Comparison of ENCODE assay signal across 12 mouse cellular contexts in genomic region chr2:116058511-116058910, GRCm38 (mm10). TPM values are rescaled to one million over a fixed set of nuclear protein-coding genes. Genes with fewer than 3 reads are reported as not detected.
DNase-seq lines count a peak whose midpoint lies in the region; ATAC-seq lines count a peak whose summit lies in the region.
"Had no signal": no experiment of that assay in that cellular context is flagged by ENCODE, and none has a peak within 500 bp of the region (broad histone marks: within the 10 kb centered on the region; RNA-seq: fewer than 3 reads in every experiment).

No protein-coding gene starts in this region.

- H3K4me1 ChIP-seq in kidney, embryonic 14.5 days (ENCODE audit: control insufficient read depth, insufficient read depth, low read length) = peaks cover 31% of the 10 kb centered on the region
- peaks cover 19% of the 10 kb centered on the region; the same call in 1 of the 2 replicates for H3K4me1 ChIP-seq in embryonic facial prominence, embryonic 14.5 days (ENCODE audit: control insufficient read depth, insufficient read depth, low read length)
- no peaks in the 10 kb centered on the region; the same call in none of the 2 replicates for H3K4me1 ChIP-seq in hindbrain, embryonic 16.5 days (ENCODE audit: control insufficient read depth, insufficient read depth, low read depth, low read length)
- peaks cover 58% of the 10 kb centered on the region for H3K4me1 ChIP-seq in neural tube, embryonic 12.5 days

- no peak for DNase-seq in kidney, postnatal 36 days
- no peak for DNase-seq in embryonic facial prominence, embryonic 14.5 days (ENCODE audit: low spot score)
- no peak for DNase-seq in thymus, postnatal 10 days (ENCODE audit: low spot score in 2 of 2)
- DNase-seq in left cerebral cortex, adult 11 months (ENCODE audit: low spot score) = no peak
- no peak for DNase-seq in layer of hippocampus, postnatal 36 days
- DNase-seq: left cerebral cortex, postnatal 4 days; right cerebral cortex, postnatal 14 days; thymus, postnatal 36 days had no signal

- no peaks in the 10 kb centered on the region for H3K9me3 ChIP-seq in kidney, embryonic 14.5 days (ENCODE audit: control insufficient read depth, low read length)
- no peaks in the 10 kb centered on the region for H3K9me3 ChIP-seq in embryonic facial prominence, embryonic 14.5 days (ENCODE audit: control insufficient read depth, low read length)
- H3K9me3 ChIP-seq in hindbrain, embryonic 16.5 days (ENCODE audit: control insufficient read depth, low read length) = no peaks in the 10 kb centered on the region
- no peaks in the 10 kb centered on the region for H3K9me3 ChIP-seq in neural tube, embryonic 12.5 days

- 26% methylated on average over 9 of the region's 9 CpGs for WGBS in kidney, embryonic 14.5 days
- 54% methylated on average over 9 of the region's 9 CpGs for WGBS in embryonic facial prominence, embryonic 14.5 days
- WGBS in hindbrain, embryonic 16.5 days = 39% methylated on average over 9 of the region's 9 CpGs
- WGBS in neural tube, embryonic 12.5 days = 33% methylated on average over 9 of the region's 9 CpGs

- H3K4me2 ChIP-seq in kidney, embryonic 14.5 days (replicated peaks; ENCODE audit: low read depth, low read length) = peak overlapping the region; percentile 74
- H3K4me2 ChIP-seq in embryonic facial prominence, embryonic 14.5 days (ENCODE audit: low read depth, low read length) = peak overlapping the region; percentile 77
- peak overlapping the region; percentile 64 for H3K4me2 ChIP-seq in hindbrain, embryonic 16.5 days (ENCODE audit: low read length)
- H3K4me2 ChIP-seq in neural tube, embryonic 12.5 days (replicated peaks) = peak overlapping the region; percentile 87

- H3K27me3 ChIP-seq in kidney, embryonic 14.5 days (ENCODE audit: control insufficient read depth, insufficient read depth, low read length) = no peaks in the 10 kb centered on the region
- no peaks in the 10 kb centered on the region for H3K27me3 ChIP-seq in embryonic facial prominence, embryonic 14.5 days (replicated peaks; ENCODE audit: control insufficient read depth, insufficient read depth, low read length)
- H3K27me3 ChIP-seq in hindbrain, embryonic 16.5 days (replicated peaks; ENCODE audit: control insufficient read depth, insufficient read depth, low read length) = no peaks in the 10 kb centered on the region
- H3K27me3 ChIP-seq in neural tube, embryonic 12.5 days (replicated peaks) = no peaks in the 10 kb centered on the region

- H3K27ac ChIP-seq in kidney, embryonic 14.5 days (ENCODE audit: low read depth, low read length) = peak overlapping the region; percentile 62; the same call in 1 of the 2 replicates
- peak overlapping the region; percentile 23; the same call in 1 of the 2 replicates for H3K27ac ChIP-seq in embryonic facial prominence, embryonic 14.5 days (replicated peaks; ENCODE audit: low read depth, low read length)
- H3K27ac ChIP-seq in hindbrain, embryonic 16.5 days (ENCODE audit: low read depth, low read length) = peak overlapping the region; percentile 1; the same call in 1 of the 2 replicates
- H3K27ac ChIP-seq in neural tube, embryonic 12.5 days = no peak overlapping the region

- H3K36me3 ChIP-seq in kidney, embryonic 14.5 days (ENCODE audit: control insufficient read depth, insufficient read depth, low read length) = peaks cover 41% of the 10 kb centered on the region
- H3K36me3 ChIP-seq in embryonic facial prominence, embryonic 14.5 days (ENCODE audit: control insufficient read depth, insufficient read depth, low read length) = peaks cover 8% of the 10 kb centered on the region; the same call in 1 of the 2 replicates
- H3K36me3 ChIP-seq in hindbrain, embryonic 16.5 days (ENCODE audit: control insufficient read depth, insufficient read depth, low read length) = no peaks in the 10 kb centered on the region
- H3K36me3 ChIP-seq in neural tube, embryonic 12.5 days = peaks cover 24% of the 10 kb centered on the region

- ATAC-seq in kidney, embryonic 14.5 days (ENCODE audit: low FRiP score, low TSS enrichment) = no peak
- ATAC-seq in embryonic facial prominence, embryonic 14.5 days (ENCODE audit: low read depth) = no peak
- ATAC-seq in hindbrain, embryonic 16.5 days = no peak
- ATAC-seq in neural tube, embryonic 12.5 days (ENCODE audit: low FRiP score, low read depth) = no peak

- H3K4me3 ChIP-seq in kidney, embryonic 14.5 days (ENCODE audit: low read length) = peak overlapping the region; percentile 72
- peak overlapping the region; percentile 24 for H3K4me3 ChIP-seq in embryonic facial prominence, embryonic 14.5 days (ENCODE audit: low read depth, low read length)
- peak overlapping the region; percentile 59 for H3K4me3 ChIP-seq in hindbrain, embryonic 16.5 days (ENCODE audit: low read length)
- peak overlapping the region; percentile 82 for H3K4me3 ChIP-seq in neural tube, embryonic 12.5 days

- H3K9ac ChIP-seq in kidney, embryonic 14.5 days (ENCODE audit: low read depth, low read length) = peak overlapping the region; percentile 97
- H3K9ac ChIP-seq in embryonic facial prominence, embryonic 14.5 days (ENCODE audit: low read depth, low read length) = peak overlapping the region; percentile 49
- H3K9ac ChIP-seq in hindbrain, embryonic 16.5 days (ENCODE audit: low read depth, low read length) = peak overlapping the region; percentile 1; the same call in 1 of the 2 replicates
- peak overlapping the region; percentile 44; the same call in 1 of the 2 replicates for H3K9ac ChIP-seq in neural tube, embryonic 12.5 days

RNA-seq across cellular contexts. Expression of gene Meis2, which starts 7.1 kb away (rescaled TPM):
- polyA plus RNA-seq in kidney, embryonic 14.5 days (2014; fragmentation: Nextera tagmentation; extraction: Ambion mirVana) = 111 and 112 TPM in 2 replicates
- polyA plus RNA-seq in embryonic facial prominence, embryonic 14.5 days (2014; fragmentation: Nextera tagmentation; extraction: Ambion mirVana) = 30.4 and 40.4 TPM in 2 replicates
- polyA plus RNA-seq in hindbrain, embryonic 16.5 days (2015; fragmentation: Nextera tagmentation; extraction: Ambion mirVana) = 128 and 131 TPM in 2 replicates
- polyA plus RNA-seq in neural tube, embryonic 12.5 days (2016; fragmentation: Nextera tagmentation; extraction: Ambion mirVana) = 108 and 120 TPM in 2 replicates
- total RNA-seq in layer of hippocampus, postnatal 36 days (2021) = 10 to 100 TPM; 39.2 to 43.8 TPM
- total RNA-seq: megakaryocyte, adult 5-6 weeks had no signal

Comparison
In these comparisons a context has a peak if more than half of its experiments do, and no peak if none do; other contexts are left out.
1. H3K4me3 ChIP-seq: peak in every context shown above with its lines; median percentile 82 in neural tube, embryonic 12.5 days; 72 in kidney, embryonic 14.5 days; 59 in hindbrain, embryonic 16.5 days; 24 in embryonic facial prominence, embryonic 14.5 days.
2. H3K9ac ChIP-seq: peak in every context shown above with its lines; median percentile 97 in kidney, embryonic 14.5 days; 49 in embryonic facial prominence, embryonic 14.5 days; 44 in neural tube, embryonic 12.5 days; 1 in hindbrain, embryonic 16.5 days.